Mouse (Mus musculus): ENCODE results near the gene Grm4. TPM values are rescaled to one million over a fixed set of nuclear protein-coding genes. Genes with fewer than 3 reads are reported as not detected.

Gene Grm4
- polyA plus RNA-seq (2014; fragmentation: Nextera tagmentation; extraction: Ambion mirVana) = 0.12 TPM in 1 of 2 replicates, not detected in the other

DNA sequence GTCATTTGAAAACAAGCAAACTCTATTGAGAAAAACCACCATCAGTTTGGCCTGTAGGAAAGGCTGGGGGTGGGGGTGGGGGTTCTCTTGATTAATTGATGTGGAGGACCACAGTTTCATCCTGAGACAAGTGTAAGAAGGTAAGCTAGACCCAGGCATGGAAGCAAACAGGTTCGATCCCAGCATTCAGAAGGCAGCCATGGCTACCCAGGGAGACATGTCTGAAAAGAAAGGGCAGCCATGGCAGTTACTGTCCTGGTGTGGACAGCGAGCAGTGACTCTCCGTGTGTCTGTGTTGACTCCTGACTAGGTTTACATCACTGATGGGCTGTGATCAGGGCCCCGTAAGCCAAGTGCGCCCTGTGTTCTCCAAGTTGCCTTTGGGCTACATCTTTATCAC is at the start of gene Grm4:
Gene Grm4, minus strand, starts transcription at position 101 of the 400 bp plus-strand sequence.
- no peaks in the 10 kb centered on the region for H3K4me1 ChIP-seq (ENCODE audit: control insufficient read depth in 2 of 2, insufficient read depth in 2 of 2, low read length in 2 of 2)
- ATAC-seq (ENCODE audit: insufficient number of reproducible peaks, insufficient read depth, low FRiP score, low read depth) = no peak
- no peak within 1 kb of the TSS for H3K27ac ChIP-seq (replicated peaks in 1 of 2; ENCODE audit: control insufficient read depth in 1 of 2, insufficient read depth in 1 of 2, low read depth in 2 of 2, low read length in 2 of 2)
- H3K27me3 ChIP-seq (ENCODE audit: control insufficient read depth, insufficient read depth, low read length) = peaks cover 62% of the 10 kb centered on the region
- WGBS = 59% methylated on average over 5 of the region's 5 CpGs
- H3K9ac ChIP-seq (ENCODE audit: low read length) = no peak within 1 kb of the TSS
- H3K9me3 ChIP-seq (ENCODE audit: control insufficient read depth, low read length) = no peaks in the 10 kb centered on the region
- no peak within 1 kb of the TSS for H3K4me3 ChIP-seq (ENCODE audit: control insufficient read depth in 1 of 2, insufficient read depth in 1 of 2, low read depth in 1 of 2, low read length in 2 of 2)
- no peaks in the 10 kb centered on the region for H3K36me3 ChIP-seq (ENCODE audit: control insufficient read depth, insufficient read depth, low read length)
- no peak within 1 kb of the TSS for H3K4me2 ChIP-seq (ENCODE audit: low read length)

GRCm38 (mm10) chr17:27568228-27568627 is 47.0 kb upstream of the Grm4 start:
- Histone ChIP-seq H3K9me3 (ENCODE audit: control insufficient read depth, low read length) (no peaks in the 10 kb centered on the region), H3K27me3 (ENCODE audit: control insufficient read depth, insufficient read depth, low read length) (no peaks in the 10 kb centered on the region), H3K4me2 (ENCODE audit: low read length) (no peak overlapping the region), H3K9ac (ENCODE audit: low read length) (no peak overlapping the region), H3K27ac (replicated peaks in 1 of 2; ENCODE audit: control insufficient read depth in 1 of 2, insufficient read depth in 1 of 2, low read depth in 2 of 2, low read length in 2 of 2) (no peak overlapping the region), H3K4me1 (ENCODE audit: control insufficient read depth in 2 of 2, insufficient read depth in 2 of 2, low read length in 2 of 2) (peaks cover 9 to 17% of the 10 kb centered on the region in 2 experiments), H3K36me3 (ENCODE audit: control insufficient read depth, insufficient read depth, low read length) (no peaks in the 10 kb centered on the region), H3K4me3 (ENCODE audit: control insufficient read depth in 1 of 2, insufficient read depth in 1 of 2, low read depth in 1 of 2, low read length in 2 of 2) (no peak overlapping the region)
- WGBS = 83% methylated on average over 5 of the region's 5 CpGs
- no peak for ATAC-seq (ENCODE audit: insufficient number of reproducible peaks, insufficient read depth, low FRiP score, low read depth)

GRCm38 (mm10) chr17:27565942-27566267 is 44.7 kb upstream of the Grm4 start:
- 0% methylated on average over 13 of the region's 13 CpGs for WGBS
- peak overlapping the region; percentile 76 for H3K9ac ChIP-seq (ENCODE audit: low read length)
- no peak overlapping the region for H3K27ac ChIP-seq (replicated peaks in 1 of 2; ENCODE audit: control insufficient read depth in 1 of 2, insufficient read depth in 1 of 2, low read depth in 2 of 2, low read length in 2 of 2)
- peak overlapping the region; percentile 54 to 60 for H3K4me3 ChIP-seq (ENCODE audit: control insufficient read depth in 1 of 2, insufficient read depth in 1 of 2, low read depth in 1 of 2, low read length in 2 of 2)
- ATAC-seq (ENCODE audit: insufficient number of reproducible peaks, insufficient read depth, low FRiP score, low read depth) = 0 out of 2 replicates have a peak, but pooled peaks have one; percentile 1
- no peaks in the 10 kb centered on the region for H3K9me3 ChIP-seq (ENCODE audit: control insufficient read depth, low read length)
- H3K36me3 ChIP-seq (ENCODE audit: control insufficient read depth, insufficient read depth, low read length) = peaks cover 8% of the 10 kb centered on the region
- peak overlapping the region; percentile 99 for H3K4me2 ChIP-seq (ENCODE audit: low read length)
- no peaks in the 10 kb centered on the region for H3K27me3 ChIP-seq (ENCODE audit: control insufficient read depth, insufficient read depth, low read length)
- peaks cover 12 to 22% of the 10 kb centered on the region in 2 experiments for H3K4me1 ChIP-seq (ENCODE audit: control insufficient read depth in 2 of 2, insufficient read depth in 2 of 2, low read length in 2 of 2)

- H3K9ac ChIP-seq (ENCODE audit: low read length) = peak within 1 kb of the TSS; percentile 76
- ATAC-seq (ENCODE audit: insufficient number of reproducible peaks, insufficient read depth, low FRiP score, low read depth) = peak; percentile 87
- H3K36me3 ChIP-seq (ENCODE audit: control insufficient read depth, insufficient read depth, low read length) = peaks cover 11% of the 10 kb centered on the region
- H3K9me3 ChIP-seq (ENCODE audit: control insufficient read depth, low read length) = no peaks in the 10 kb centered on the region
- H3K4me3 ChIP-seq (ENCODE audit: control insufficient read depth in 1 of 2, insufficient read depth in 1 of 2, low read depth in 1 of 2, low read length in 2 of 2) = peak within 1 kb of the TSS; percentile 54 to 60
- under 1% methylated on average over 58 of the region's 58 CpGs for WGBS
- H3K4me1 ChIP-seq (ENCODE audit: control insufficient read depth in 2 of 2, insufficient read depth in 2 of 2, low read length in 2 of 2) = peaks cover 12 to 22% of the 10 kb centered on the region in 2 experiments
- H3K27ac ChIP-seq (replicated peaks in 1 of 2; ENCODE audit: control insufficient read depth in 1 of 2, insufficient read depth in 1 of 2, low read depth in 2 of 2, low read length in 2 of 2) = peak within 1 kb of the TSS in 1 of 2 experiments; percentile 33; a peak in 1 of 4 replicates
- H3K4me2 ChIP-seq (ENCODE audit: low read length) = peak within 1 kb of the TSS; percentile 99
- H3K27me3 ChIP-seq (ENCODE audit: control insufficient read depth, insufficient read depth, low read length) = no peaks in the 10 kb centered on the region
Observed at GRCm38 (mm10) chr17:27565163-27565941, 44.1 kb upstream of the Grm4 start, which contains the start of gene AI413582. Gene AI413582, minus strand, starts transcription at chr17:27565756.

- WGBS = 15% methylated on average over 20 of the region's 20 CpGs
- Histone ChIP-seq H3K4me2 (ENCODE audit: low read length) (peak overlapping the region; percentile 99), H3K9me3 (ENCODE audit: control insufficient read depth, low read length) (no peaks in the 10 kb centered on the region), H3K4me1 (ENCODE audit: control insufficient read depth in 2 of 2, insufficient read depth in 2 of 2, low read length in 2 of 2) (peaks cover 12 to 22% of the 10 kb centered on the region in 2 experiments), H3K27me3 (ENCODE audit: control insufficient read depth, insufficient read depth, low read length) (no peaks in the 10 kb centered on the region), H3K36me3 (ENCODE audit: control insufficient read depth, insufficient read depth, low read length) (peaks cover 11% of the 10 kb centered on the region), H3K9ac (ENCODE audit: low read length) (peak overlapping the region; percentile 76), H3K27ac (replicated peaks in 1 of 2; ENCODE audit: control insufficient read depth in 1 of 2, insufficient read depth in 1 of 2, low read depth in 2 of 2, low read length in 2 of 2) (0 out of 4 replicates have a peak overlapping the region, but pooled peaks of 1 of the 2 experiments have one; percentile 33), H3K4me3 (ENCODE audit: control insufficient read depth in 1 of 2, insufficient read depth in 1 of 2, low read depth in 1 of 2, low read length in 2 of 2) (peak overlapping the region; percentile 54 to 57)
- no peak for ATAC-seq (ENCODE audit: insufficient number of reproducible peaks, insufficient read depth, low FRiP score, low read depth)
Observed at GRCm38 (mm10) chr17:27564391-27565162, 43.4 kb upstream of the Grm4 start.

DNA sequence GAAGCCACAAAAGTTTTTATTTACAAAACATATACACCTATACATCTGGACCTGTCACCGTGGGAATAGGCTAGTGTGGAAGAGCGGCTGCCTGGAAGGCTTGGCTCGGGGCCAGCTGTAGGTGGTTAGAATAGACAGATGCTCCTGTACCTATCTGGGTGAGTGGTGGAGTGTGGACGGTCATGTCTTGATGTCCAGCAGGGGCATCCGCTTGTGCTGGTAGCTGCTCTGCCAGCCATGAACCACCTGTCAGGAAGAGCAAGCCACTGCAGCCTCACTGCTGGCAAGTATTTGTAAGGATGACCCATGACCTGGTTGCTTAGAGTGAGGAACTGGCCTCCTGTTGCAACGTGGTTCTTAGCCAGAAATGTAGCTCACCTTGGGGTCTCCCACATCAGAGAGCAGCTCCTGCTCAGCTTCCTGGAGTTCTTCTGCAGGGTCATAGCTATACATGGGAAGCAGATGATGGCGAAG is 42.6 kb upstream of the Grm4 start:
- H3K4me2 ChIP-seq (ENCODE audit: low read length) = no peak overlapping the region
- H3K4me1 ChIP-seq (ENCODE audit: control insufficient read depth in 2 of 2, insufficient read depth in 2 of 2, low read length in 2 of 2) = peaks cover 15 to 25% of the 10 kb centered on the region in 2 experiments
- H3K9me3 ChIP-seq (ENCODE audit: control insufficient read depth, low read length) = no peaks in the 10 kb centered on the region
- H3K27ac ChIP-seq (replicated peaks in 1 of 2; ENCODE audit: control insufficient read depth in 1 of 2, insufficient read depth in 1 of 2, low read depth in 2 of 2, low read length in 2 of 2) = no peak overlapping the region
- 62% methylated on average over 7 of the region's 7 CpGs for WGBS
- H3K27me3 ChIP-seq (ENCODE audit: control insufficient read depth, insufficient read depth, low read length) = no peaks in the 10 kb centered on the region
- H3K4me3 ChIP-seq (ENCODE audit: control insufficient read depth in 1 of 2, insufficient read depth in 1 of 2, low read depth in 1 of 2, low read length in 2 of 2) = no peak overlapping the region
- ATAC-seq (ENCODE audit: insufficient number of reproducible peaks, insufficient read depth, low FRiP score, low read depth) = no peak
- H3K36me3 ChIP-seq (ENCODE audit: control insufficient read depth, insufficient read depth, low read length) = peaks cover 11% of the 10 kb centered on the region
- no peak overlapping the region for H3K9ac ChIP-seq (ENCODE audit: low read length)

GRCm38 (mm10) chr17:27561809-27562526 is 40.8 kb upstream of the Grm4 start:
- ATAC-seq (ENCODE audit: insufficient number of reproducible peaks, insufficient read depth, low FRiP score, low read depth) = no peak
- Histone ChIP-seq H3K9ac (ENCODE audit: low read length) (no peak overlapping the region), H3K27ac (replicated peaks in 1 of 2; ENCODE audit: control insufficient read depth in 1 of 2, insufficient read depth in 1 of 2, low read depth in 2 of 2, low read length in 2 of 2) (no peak overlapping the region), H3K36me3 (ENCODE audit: control insufficient read depth, insufficient read depth, low read length) (peaks cover 11% of the 10 kb centered on the region), H3K4me1 (ENCODE audit: control insufficient read depth in 2 of 2, insufficient read depth in 2 of 2, low read length in 2 of 2) (peaks cover 23 to 36% of the 10 kb centered on the region in 2 experiments), H3K4me3 (ENCODE audit: control insufficient read depth in 1 of 2, insufficient read depth in 1 of 2, low read depth in 1 of 2, low read length in 2 of 2) (no peak overlapping the region), H3K27me3 (ENCODE audit: control insufficient read depth, insufficient read depth, low read length) (no peaks in the 10 kb centered on the region), H3K4me2 (ENCODE audit: low read length) (no peak overlapping the region), H3K9me3 (ENCODE audit: control insufficient read depth, low read length) (no peaks in the 10 kb centered on the region)
- 53% methylated on average over 10 of the region's 11 CpGs for WGBS

Data from heart, embryonic 14.5 days (tissue).